Mouse (Mus musculus) C2C12 (cell line): ENCODE data around the gene Slfn14.

ENCODE experiments used
- CTCF ChIP-seq: IDR thresholded peaks from one replicate; pipeline ENCODE4 v1.5.1; 2011; ENCODE audit not compliant: control insufficient read depth, insufficient read depth, insufficient read length
- MYOD1 ChIP-seq: IDR thresholded peaks from one replicate; pipeline ENCODE4 v1.6.1; 2011; ENCODE audit warnings: low read depth; ENCODE audit not compliant: control insufficient read depth, insufficient read length
- MYOG ChIP-seq: IDR thresholded peaks from one replicate; pipeline ENCODE4 v1.6.1; 2011; ENCODE audit not compliant: control insufficient read depth, insufficient read length; ENCODE audit errors: extremely low read depth
- USF1 ChIP-seq: IDR thresholded peaks from one replicate; pipeline ENCODE4 v1.6.1; 2011; ENCODE audit warnings: low read depth, mild to moderate bottlenecking, control low read depth, moderate library complexity

DNA sequence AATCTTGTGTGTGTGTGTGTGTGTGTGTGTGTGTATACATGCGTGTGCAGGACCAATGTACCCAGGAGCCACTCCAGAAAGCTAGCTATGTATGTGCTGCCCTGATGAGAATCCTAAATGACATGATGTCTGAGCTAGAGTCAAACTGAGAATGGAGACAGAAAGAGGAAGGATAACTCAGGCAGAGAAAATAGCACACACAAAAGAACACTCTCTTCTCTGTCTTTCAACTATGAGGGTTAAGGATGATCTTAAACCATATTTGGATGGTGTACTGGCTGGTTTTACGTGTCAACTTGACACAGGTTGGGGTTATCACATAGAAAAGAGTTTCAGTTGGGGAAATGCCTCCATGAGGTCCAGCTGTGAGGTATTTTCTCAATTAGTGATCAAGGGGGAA lies 3.1 kb upstream of the Slfn14 start:
- TF ChIP-seq CTCF (no peak), MYOG (no peak), USF1 (no peak), MYOD1 (no peak)
